Mouse (Mus musculus): ENCODE measurements around the gene Ipmk. TPM values are rescaled to one million over a fixed set of nuclear protein-coding genes. Genes with fewer than 3 reads are reported as not detected.

Ipmk gene
- polyA plus RNA-seq (2012; rRNA removed) = 15.0 and 16.9 TPM in 2 replicates

GRCm38 (mm10) chr10:71347509-71347949 lies at the start of gene Ipmk:
Gene Ipmk, plus strand, starts transcription at chr10:71347763.

DNA sequence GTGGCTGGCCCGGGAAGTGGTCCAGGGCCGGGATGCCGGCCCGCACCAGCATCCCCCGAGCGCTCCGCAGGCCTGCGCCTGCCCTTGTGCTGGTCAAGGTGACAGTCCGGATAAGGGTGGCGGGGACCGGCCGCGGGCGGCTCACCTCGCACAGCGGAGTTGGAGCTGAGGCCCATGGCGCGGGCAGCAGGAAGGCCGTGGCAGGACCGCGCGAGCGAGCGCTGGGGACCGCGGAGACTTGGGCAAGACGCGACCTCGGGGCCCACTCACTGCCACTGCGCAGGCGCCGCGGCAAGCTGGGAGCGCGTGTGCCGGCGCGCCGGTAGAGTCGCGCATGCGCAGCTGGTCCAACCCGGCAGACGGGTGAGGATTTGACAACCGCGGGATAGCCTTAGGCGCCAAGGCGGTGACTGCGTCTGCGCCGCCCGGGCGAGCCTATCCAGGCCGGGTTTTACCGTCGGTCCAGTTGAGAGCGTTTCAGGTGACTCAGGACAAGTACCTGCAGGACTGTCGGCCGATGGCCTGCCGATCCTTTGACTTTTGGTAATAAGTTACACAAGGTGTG lies 2.9 kb upstream of the Ipmk start, which contains the start of gene Cisd1:
Gene Cisd1 (minus strand): TSS at position 376 of the 565 bp plus-strand sequence.

Other genes starting within 250 kb of the Ipmk start
- gene Bicc1, start 188.1 kb upstream of the Ipmk start, polyA plus RNA-seq (2012; rRNA removed) = 6.1 and 13.7 TPM in 2 replicates
- gene Tfam, start 109.5 kb upstream of the Ipmk start, polyA plus RNA-seq (2012; rRNA removed) = 26.9 and 28.8 TPM in 2 replicates
- 207 and 234 TPM in 2 replicates for gene Ube2d1, start 62.5 kb upstream of the Ipmk start, polyA plus RNA-seq (2012; rRNA removed)
- 101 and 112 TPM in 2 replicates for gene Cisd1, start 2.8 kb upstream of the Ipmk start, polyA plus RNA-seq (2012; rRNA removed)